Mouse (Mus musculus) kidney, adult 2 months (tissue): Measurements from ENCODE around the gene Hsd3b7.

Source experiments
- CTCF ChIP-seq: fragments of 200-500 bp; conservative IDR thresholded peaks from 2 replicates; pipeline ENCODE4 v1.5.1; 2011; ENCODE audit warnings: low read depth, mild to moderate bottlenecking, control low read depth, low read length, moderate library complexity, mixed read lengths; ENCODE audit not compliant: insufficient read depth, insufficient read length
- POLR2A ChIP-seq: fragments of 200-500 bp; IDR thresholded peaks from one replicate; pipeline ENCODE4 v1.6.1; 2011; ENCODE audit warnings: low read depth, low read length, control low read depth

DNA sequence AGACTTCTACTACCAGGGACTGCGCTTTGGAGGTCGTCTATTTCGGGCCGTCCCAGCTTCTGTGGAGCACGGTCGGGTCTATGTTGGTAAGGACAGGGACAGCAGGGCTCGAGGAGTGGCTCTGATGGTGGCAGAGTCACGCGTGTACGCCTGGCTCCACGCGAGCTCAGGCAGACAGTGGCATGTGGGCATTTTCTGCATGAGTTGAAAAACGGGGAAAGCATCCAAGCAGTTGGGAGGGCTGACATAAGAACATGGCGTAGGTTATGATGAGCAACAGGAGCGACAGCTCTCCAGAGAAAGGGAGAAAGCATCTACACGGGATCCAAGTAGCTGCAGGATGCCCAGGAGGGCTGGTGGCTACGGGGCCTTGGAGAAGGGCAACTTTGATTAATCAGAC, 1.9 kb downstream of the Hsd3b7 start:
- no peak for TF ChIP-seq CTCF
- TF ChIP-seq POLR2A = no peak
